Mouse (Mus musculus): ENCODE results near the gene Fam174b. TPM values are rescaled to one million over a fixed set of nuclear protein-coding genes. Genes with fewer than 3 reads are reported as not detected.

Gene Fam174b
- polyA plus RNA-seq (2017; shearing (Covaris generic)) = under 1 TPM; 0.94 to 0.95 TPM

- peak; percentile 67 for ATAC-seq
Measured at GRCm38 (mm10) chr7:73740111-73741035, at the start of gene Fam174b. Gene Fam174b, plus strand, starts transcription at chr7:73740302.

- ATAC-seq = no peak
Measured at GRCm38 (mm10) chr7:73697092-73697491, 43.0 kb upstream of the Fam174b start.

- ATAC-seq = peak; percentile 78
Measured at GRCm38 (mm10) chr7:73704305-73704704, 35.8 kb upstream of the Fam174b start.

- no peak for ATAC-seq
Measured at GRCm38 (mm10) chr7:73713506-73713905, 26.6 kb upstream of the Fam174b start.

GRCm38 (mm10) chr7:73715928-73716749, 24.0 kb upstream of the Fam174b start:
- ATAC-seq = no peak

- no peak for ATAC-seq
Measured at GRCm38 (mm10) chr7:73716841-73717240, 23.3 kb upstream of the Fam174b start.

GRCm38 (mm10) chr7:73718031-73718430, 22.1 kb upstream of the Fam174b start:
- no peak for ATAC-seq

- no peak for ATAC-seq
Measured at GRCm38 (mm10) chr7:73718497-73719007, 21.6 kb upstream of the Fam174b start.

GRCm38 (mm10) chr7:73721046-73721445, 19.1 kb upstream of the Fam174b start:
- no peak for ATAC-seq

- no peak for ATAC-seq
Measured at GRCm38 (mm10) chr7:73721764-73722163, 18.3 kb upstream of the Fam174b start.

- no peak for ATAC-seq
Measured at GRCm38 (mm10) chr7:73729913-73730312, 10.2 kb upstream of the Fam174b start.

GRCm38 (mm10) chr7:73730430-73731022, 9.6 kb upstream of the Fam174b start:
- no peak for ATAC-seq

GRCm38 (mm10) chr7:73736046-73736445, 4.1 kb upstream of the Fam174b start:
- ATAC-seq = no peak

GRCm38 (mm10) chr7:73741392-73741791, 1.3 kb downstream of the Fam174b start:
- no peak for ATAC-seq

GRCm38 (mm10) chr7:73741841-73742240, 1.7 kb downstream of the Fam174b start:
- no peak for ATAC-seq

- no peak for ATAC-seq
Measured at GRCm38 (mm10) chr7:73743144-73743543, 3.0 kb downstream of the Fam174b start.

- ATAC-seq = no peak
Measured at GRCm38 (mm10) chr7:73743831-73744370, 3.8 kb downstream of the Fam174b start.

- ATAC-seq = no peak
Measured at GRCm38 (mm10) chr7:73745903-73746302, 5.8 kb downstream of the Fam174b start.

GRCm38 (mm10) chr7:73746836-73747235, 6.7 kb downstream of the Fam174b start:
- no peak for ATAC-seq

- no peak for ATAC-seq
Measured at GRCm38 (mm10) chr7:73747531-73747930, 7.4 kb downstream of the Fam174b start.

GRCm38 (mm10) chr7:73748437-73749108, 8.5 kb downstream of the Fam174b start:
- no peak for ATAC-seq

GRCm38 (mm10) chr7:73749339-73749738, 9.2 kb downstream of the Fam174b start:
- no peak for ATAC-seq

Data from CD4-positive, CD25-positive, alpha-beta regulatory T cell, adult 4 months (primary cell).